Mouse (Mus musculus) right cerebral cortex, adult 2 months (tissue): ENCODE measurements around the gene Gm21865.
"Not testable (repeated sequence)": the region's sequence is repeated elsewhere in the genome, so short reads cannot be mapped to it uniquely, and the experiment has no call there.

Experiments
- DNase-seq, 2 experiments: peaks; one replicate each; pipeline ENCODE4 v3.0.0; 2021 to 2022; ENCODE audit warnings: low spot score in 2 of 2

Gene Gm21865

GRCm38 (mm10) chrY:40316803-40317202, at the start of gene Gm21865:
Gm21865 (minus strand) TSS chrY:40316903.
- not testable (repeated sequence) for DNase-seq
